Mouse (Mus musculus): ENCODE data around the gene Vwa5b1. TPM values are rescaled to one million over a fixed set of nuclear protein-coding genes. Genes with fewer than 3 reads are reported as not detected.

Vwa5b1 gene
- polyA plus RNA-seq (2012; ENCODE audit: low replicate concordance), result not detected in 2 replicates

GRCm38 (mm10) chr4:138635428-138636145, at the start of gene Vwa5b1:
Gene Vwa5b1, minus strand, starts transcription at chr4:138635884.

Other genes with a start within 250 kb of the Vwa5b1 start
- gene Fam43b, start 239.4 kb downstream of the Vwa5b1 start, polyA plus RNA-seq (2012; ENCODE audit: low replicate concordance), result not detected in 2 replicates
- 15.9 and 23.4 TPM in 2 replicates for gene Mul1, start 201.2 kb downstream of the Vwa5b1 start, polyA plus RNA-seq (2012; ENCODE audit: low replicate concordance)
- gene Camk2n1, start 181.6 kb downstream of the Vwa5b1 start, polyA plus RNA-seq (2012; ENCODE audit: low replicate concordance), result 0.70 and 1.0 TPM in 2 replicates
- gene Pla2g2c, start 88.9 kb upstream of the Vwa5b1 start, polyA plus RNA-seq (2012; ENCODE audit: low replicate concordance), result not detected in 2 replicates
- not detected in 2 replicates for gene Ubxn10, start 101.3 kb upstream of the Vwa5b1 start, polyA plus RNA-seq (2012; ENCODE audit: low replicate concordance)
- not detected in 2 replicates for gene Pla2g2f, start 121.7 kb upstream of the Vwa5b1 start, polyA plus RNA-seq (2012; ENCODE audit: low replicate concordance)
- 0.61 and 1.1 TPM in 2 replicates for gene Pla2g2d, start 139.9 kb upstream of the Vwa5b1 start, polyA plus RNA-seq (2012; ENCODE audit: low replicate concordance)
- gene Pla2g5, start 227.6 kb upstream of the Vwa5b1 start, polyA plus RNA-seq (2012; ENCODE audit: low replicate concordance), result 2.4 TPM in 1 of 2 replicates, not detected in the other
- gene Gm13030, start 238.1 kb upstream of the Vwa5b1 start, polyA plus RNA-seq (2012; ENCODE audit: low replicate concordance), result not detected in 2 replicates
- 0.34 TPM in 1 of 2 replicates, not detected in the other for gene Pla2g2e, start 242.1 kb upstream of the Vwa5b1 start, polyA plus RNA-seq (2012; ENCODE audit: low replicate concordance)